Mouse (Mus musculus): ENCODE results near the gene Fam122a.

DNA sequence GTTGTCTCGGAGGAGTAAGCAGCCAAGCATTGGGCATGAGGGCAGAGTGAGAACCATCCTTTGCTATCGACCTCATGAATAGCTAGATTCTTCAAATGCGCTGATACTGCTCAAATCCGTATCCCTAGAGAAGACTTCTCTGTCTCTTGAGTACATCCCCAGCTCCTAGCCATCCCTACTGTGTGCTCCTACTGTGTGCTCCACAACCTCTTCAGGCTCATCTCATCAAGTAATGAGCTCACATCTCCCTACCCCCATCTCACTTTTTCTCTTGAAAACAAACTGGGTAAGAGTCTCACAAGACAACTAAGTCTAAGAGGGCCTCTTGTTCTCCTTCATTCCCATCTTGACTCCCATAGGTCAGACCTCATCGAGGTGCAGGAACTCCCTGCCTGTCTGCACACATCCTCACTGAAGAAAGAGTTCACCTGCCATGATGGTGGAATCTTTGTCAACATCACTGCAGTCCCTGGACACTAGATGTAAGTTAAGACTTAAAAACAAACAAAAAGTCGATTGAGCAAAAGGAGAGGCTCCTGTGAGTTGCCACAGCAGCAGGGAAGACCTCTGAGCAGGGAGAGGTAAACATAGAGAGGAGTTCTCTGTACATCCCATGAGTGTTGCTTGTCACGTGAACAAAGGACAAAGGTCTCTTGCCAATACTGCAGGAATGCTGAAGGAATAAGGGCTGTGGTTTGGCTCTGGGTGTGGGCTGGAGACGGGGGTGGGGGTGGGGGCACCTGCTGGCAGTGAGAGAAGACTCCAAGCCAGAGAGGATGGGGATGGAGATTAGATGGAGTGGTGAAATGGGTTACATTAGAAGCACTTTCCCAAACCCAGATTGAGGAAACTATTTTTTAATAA lies 9.5 kb upstream of the Fam122a start:
- TF ChIP-seq CTCF (IDR thresholded peaks at IDR 0.05; ENCODE audit: extremely low read depth, insufficient read depth, insufficient read length, insufficient replicate concordance) (no peak), POLR2A (IDR thresholded peaks at IDR 0.05; ENCODE audit: low read depth, low read length) (no peak)
